Mouse (Mus musculus) E14TG2a.4 (cell line): ENCODE data around the gene AU015836.
"Not testable (repeated sequence)": the region's sequence is repeated elsewhere in the genome, so short reads cannot be mapped to it uniquely, and the experiment has no call there.

Source experiments
- H3K27me3 ChIP-seq: 2 replicates; pipeline ENCODE4 v1.6.1; 2014; ENCODE audit warnings: low read length, control low read depth; ENCODE audit not compliant: insufficient read depth
- H3K36me3 ChIP-seq: 2 replicates; pipeline ENCODE4 v1.6.1; 2014; ENCODE audit warnings: low read length, control low read depth; ENCODE audit not compliant: insufficient read depth
- H3K4me1 ChIP-seq: replicated peaks from 2 replicates; pipeline ENCODE4 v1.6.1; 2014; ENCODE audit warnings: low read depth, low read length, control low read depth
- H3K4me3 ChIP-seq: replicated peaks from 2 replicates; pipeline ENCODE4 v1.5.1; 2014; ENCODE audit warnings: mild to moderate bottlenecking, low read length
- H3K9me3 ChIP-seq: 2 replicates; pipeline ENCODE4 v1.6.1; 2014; ENCODE audit warnings: low read length, control low read depth
- CTCF ChIP-seq: conservative IDR thresholded peaks from 2 replicates; pipeline ENCODE4 v1.5.1; 2014; ENCODE audit warnings: low read length
- NANOG ChIP-seq: IDR thresholded peaks from 2 replicates; pipeline ENCODE4 v1.6.1; 2014; ENCODE audit warnings: borderline replicate concordance, low read length, mixed read lengths
- POU5F1 ChIP-seq: IDR thresholded peaks from 2 replicates; pipeline ENCODE4 v1.6.1; 2014; ENCODE audit warnings: low read length, borderline replicate concordance

AU015836 gene

GRCm38 (mm10) chrX:93968444-93968843, at the start of gene AU015836:
Gene AU015836, plus strand, starts transcription at chrX:93968659.
- peaks cover 7% of the 10 kb centered on the region; the same call in 1 of the 2 replicates for H3K4me1 ChIP-seq
- H3K27me3 ChIP-seq: 0 out of 2 replicates have a peak, but pooled peaks cover 5% of the 10 kb centered on the region
- no peak within 1 kb of the TSS for H3K4me3 ChIP-seq
- no peak for TF ChIP-seq CTCF
- no peaks in the 10 kb centered on the region for H3K36me3 ChIP-seq
- H3K9me3 ChIP-seq: no peaks in the 10 kb centered on the region

- no peak for TF ChIP-seq NANOG
- TF ChIP-seq CTCF: no peak
- TF ChIP-seq POU5F1: no peak
- Histone ChIP-seq H3K9me3 (no peaks in the 10 kb centered on the region), H3K27me3 (peaks cover 6% of the 10 kb centered on the region; the same call in 1 of the 2 replicates), H3K4me1 (no peaks in the 10 kb centered on the region), H3K4me3 (no peak overlapping the region), H3K36me3 (peaks cover 7% of the 10 kb centered on the region)
Measured at GRCm38 (mm10) chrX:93919017-93919416, 49.4 kb upstream of the AU015836 start.

GRCm38 (mm10) chrX:93928379-93928778, 40.1 kb upstream of the AU015836 start:
- no peak overlapping the region for H3K4me3 ChIP-seq
- TF ChIP-seq POU5F1 (no peak), NANOG (no peak), CTCF (no peak)
- no peaks in the 10 kb centered on the region for H3K4me1 ChIP-seq
- H3K27me3 ChIP-seq: peaks cover 1% of the 10 kb centered on the region; the same call in 1 of the 2 replicates
- no peaks in the 10 kb centered on the region for H3K9me3 ChIP-seq
- no peaks in the 10 kb centered on the region for H3K36me3 ChIP-seq

- H3K4me3 ChIP-seq: no peak overlapping the region
- H3K27me3 ChIP-seq: no peaks in the 10 kb centered on the region
- H3K9me3 ChIP-seq: no peaks in the 10 kb centered on the region
- no peak for TF ChIP-seq CTCF
- no peak for TF ChIP-seq POU5F1
- no peak for TF ChIP-seq NANOG
- no peaks in the 10 kb centered on the region for H3K36me3 ChIP-seq
- no peaks in the 10 kb centered on the region for H3K4me1 ChIP-seq
Measured at GRCm38 (mm10) chrX:93928794-93929193, 39.7 kb upstream of the AU015836 start.

- no peaks in the 10 kb centered on the region for H3K36me3 ChIP-seq
- no peak for TF ChIP-seq NANOG
- TF ChIP-seq POU5F1: no peak
- no peak for TF ChIP-seq CTCF
- H3K4me1 ChIP-seq: no peaks in the 10 kb centered on the region
- H3K9me3 ChIP-seq: no peaks in the 10 kb centered on the region
- no peaks in the 10 kb centered on the region for H3K27me3 ChIP-seq
- H3K4me3 ChIP-seq: no peak overlapping the region
Measured at GRCm38 (mm10) chrX:93931694-93932093, 36.8 kb upstream of the AU015836 start.

- Histone ChIP-seq H3K9me3 (peaks cover 3% of the 10 kb centered on the region; the same call in 1 of the 2 replicates), H3K27me3 (no peaks in the 10 kb centered on the region), H3K4me3 (no peak overlapping the region), H3K36me3 (no peaks in the 10 kb centered on the region), H3K4me1 (no peaks in the 10 kb centered on the region)
- peak; percentile 21; the same call in 1 of the 2 replicates for TF ChIP-seq CTCF
- no peak for TF ChIP-seq NANOG
Measured at GRCm38 (mm10) chrX:93956727-93957126, 11.7 kb upstream of the AU015836 start.

GRCm38 (mm10) chrX:93958502-93958901, 10.0 kb upstream of the AU015836 start:
- H3K4me1 ChIP-seq: no peaks in the 10 kb centered on the region
- no peak for TF ChIP-seq NANOG
- TF ChIP-seq CTCF: no peak
- TF ChIP-seq POU5F1: no peak
- H3K4me3 ChIP-seq: no peak overlapping the region
- no peaks in the 10 kb centered on the region for H3K36me3 ChIP-seq
- no peaks in the 10 kb centered on the region for H3K27me3 ChIP-seq
- H3K9me3 ChIP-seq: peaks cover 3% of the 10 kb centered on the region; the same call in 1 of the 2 replicates

- TF ChIP-seq NANOG: no peak
- no peak for TF ChIP-seq POU5F1
- TF ChIP-seq CTCF: no peak
- Histone ChIP-seq H3K36me3 (peaks cover 12% of the 10 kb centered on the region), H3K9me3 (no peaks in the 10 kb centered on the region), H3K4me1 (no peaks in the 10 kb centered on the region), H3K27me3 (peaks cover 16% of the 10 kb centered on the region; the same call in 1 of the 2 replicates), H3K4me3 (peak overlapping the region; percentile 55)
Measured at GRCm38 (mm10) chrX:93980341-93980740, 11.9 kb downstream of the AU015836 start.

GRCm38 (mm10) chrX:93982193-93982592, 13.7 kb downstream of the AU015836 start:
- peaks cover 16% of the 10 kb centered on the region; the same call in 1 of the 2 replicates for H3K27me3 ChIP-seq
- no peak overlapping the region for H3K4me3 ChIP-seq
- no peak for TF ChIP-seq CTCF
- TF ChIP-seq NANOG: no peak
- TF ChIP-seq POU5F1: no peak
- H3K9me3 ChIP-seq: no peaks in the 10 kb centered on the region
- H3K4me1 ChIP-seq: no peaks in the 10 kb centered on the region
- peaks cover 12% of the 10 kb centered on the region for H3K36me3 ChIP-seq

GRCm38 (mm10) chrX:93985096-93985495, 16.6 kb downstream of the AU015836 start:
- peaks cover 12% of the 10 kb centered on the region for H3K36me3 ChIP-seq
- not testable (repeated sequence) for H3K4me3 ChIP-seq, H3K4me1 ChIP-seq, H3K9me3 ChIP-seq
- H3K27me3 ChIP-seq: peaks cover 26% of the 10 kb centered on the region
